27 mouse cellular contexts compared by ENCODE assay signal in genomic region chr4:7247816-7248215, GRCm38 (mm10).
"Had no signal": no experiment of that assay in that cellular context is flagged by ENCODE, and none has a peak within 500 bp of the region (broad histone marks: within the 10 kb centered on the region; RNA-seq: fewer than 3 reads in every experiment).

No protein-coding gene starts in this region.

- H3K27me3 ChIP-seq: kidney, embryonic 15.5 days; limb, embryonic 13.5 days; liver, embryonic 12.5 days; liver, embryonic 15.5 days; lung, embryonic 15.5 days; megakaryocyte, embryonic 14.5 days; midbrain, embryonic 13.5 days; neural tube, embryonic 12.5 days; neural tube, embryonic 15.5 days had no signal

- H3K4me2 ChIP-seq: kidney, embryonic 15.5 days; limb, embryonic 13.5 days; liver, embryonic 12.5 days; liver, embryonic 15.5 days; lung, embryonic 15.5 days; midbrain, embryonic 13.5 days; neural tube, embryonic 12.5 days; neural tube, embryonic 15.5 days had no signal

- H3K4me3 ChIP-seq: kidney, embryonic 15.5 days; limb, embryonic 10.5 days; limb, embryonic 13.5 days; liver, embryonic 12.5 days; liver, embryonic 15.5 days; lung, embryonic 15.5 days; megakaryocyte, embryonic 14.5 days; midbrain, embryonic 10.5 days; midbrain, embryonic 13.5 days; myocyte; neural tube, embryonic 12.5 days; neural tube, embryonic 15.5 days had no signal

- DNase-seq: kidney, adult 8-10 months; kidney, postnatal 14 days; kidney, postnatal 4 days; liver; lung, adult 18-20 months; lung, postnatal 10 days; lung, postnatal 36 days; right cerebral cortex, adult 18-20 months; right cerebral cortex, postnatal 14 days; right cerebral cortex, postnatal 4 days; thymus, adult 2 months; thymus, postnatal 14 days; thymus, postnatal 4 days had no signal

- ATAC-seq: liver, embryonic 12.5 days; midbrain, embryonic 13.5 days; midbrain, embryonic 16.5 days had no signal

- H3K9ac ChIP-seq: kidney, embryonic 15.5 days; limb, embryonic 13.5 days; liver, embryonic 12.5 days; liver, embryonic 15.5 days; lung, embryonic 15.5 days; midbrain, embryonic 13.5 days; neural tube, embryonic 12.5 days; neural tube, embryonic 15.5 days had no signal

- H3K27ac ChIP-seq: kidney, embryonic 15.5 days; limb, embryonic 10.5 days; limb, embryonic 13.5 days; liver, embryonic 12.5 days; liver, embryonic 15.5 days; lung, embryonic 15.5 days; midbrain, embryonic 10.5 days; midbrain, embryonic 13.5 days; neural tube, embryonic 12.5 days; neural tube, embryonic 15.5 days; stomach, postnatal 0 days had no signal

- H3K4me1 ChIP-seq: kidney, embryonic 15.5 days; limb, embryonic 10.5 days; limb, embryonic 13.5 days; liver, embryonic 12.5 days; liver, embryonic 15.5 days; lung, embryonic 15.5 days; neural tube, embryonic 12.5 days; neural tube, embryonic 15.5 days had no signal

- H3K36me3 ChIP-seq: kidney, embryonic 15.5 days; limb, embryonic 10.5 days; limb, embryonic 13.5 days; liver, embryonic 12.5 days; liver, embryonic 15.5 days; lung, embryonic 15.5 days; midbrain, embryonic 10.5 days; midbrain, embryonic 13.5 days; neural tube, embryonic 12.5 days; neural tube, embryonic 15.5 days had no signal

- H3K9me3 ChIP-seq: kidney, embryonic 15.5 days; limb, embryonic 10.5 days; limb, embryonic 13.5 days; liver, embryonic 12.5 days; liver, embryonic 15.5 days; lung, embryonic 15.5 days; megakaryocyte, embryonic 14.5 days; midbrain, embryonic 10.5 days; midbrain, embryonic 13.5 days; neural tube, embryonic 12.5 days; neural tube, embryonic 15.5 days had no signal
